Mouse (Mus musculus) heart, postnatal 0 days (tissue): ENCODE results near the gene 1700029I15Rik. TPM values are rescaled to one million over a fixed set of nuclear protein-coding genes. Genes with fewer than 3 reads are reported as not detected.
"Not testable (repeated sequence)": the region's sequence is repeated elsewhere in the genome, so short reads cannot be mapped to it uniquely, and the experiment has no call there.

ENCODE experiments used
- ATAC-seq: fragments of 200-750 bp; cut with Nextera tagmentation; 2 replicates; pipeline ENCODE4 v1.8.0; 2017; ENCODE audit warnings: low read depth, moderate number of reproducible peaks, moderate library complexity; ENCODE audit not compliant: insufficient read depth
- DNase-seq: peaks from one replicate; pipeline ENCODE4 v3.0.0-alpha.2; 2016; ENCODE audit warnings: low spot score
- H3K27ac ChIP-seq: fragments of 300-500 bp; sonication (generic); 2 replicates; pipeline ENCODE4 v1.5.1; 2014; ENCODE audit warnings: low read depth, mild to moderate bottlenecking
- H3K27me3 ChIP-seq: fragments of 300-500 bp; sonication (generic); 2 replicates; pipeline ENCODE4 v1.6.1; 2014; ENCODE audit warnings: low read length, mixed read lengths; ENCODE audit not compliant: control insufficient read depth, insufficient read depth
- H3K36me3 ChIP-seq: fragments of 300-500 bp; sonication (generic); replicated peaks from 2 replicates; pipeline ENCODE4 v1.6.1; 2014; ENCODE audit warnings: low read length, mixed read lengths; ENCODE audit not compliant: control insufficient read depth, insufficient read depth
- H3K4me1 ChIP-seq: fragments of 300-500 bp; sonication (generic); 2 replicates; pipeline ENCODE4 v1.6.1; 2014; ENCODE audit warnings: antibody characterized with exemption; ENCODE audit not compliant: control insufficient read depth, insufficient read depth
- H3K4me2 ChIP-seq: fragments of 300-500 bp; sonication (generic); 2 replicates; pipeline ENCODE4 v1.6.1; 2014; ENCODE audit warnings: low read depth, mild to moderate bottlenecking, low read length, moderate library complexity
- H3K4me3 ChIP-seq: fragments of 300-500 bp; sonication (generic); 2 replicates; pipeline ENCODE4 v1.5.1; 2014; ENCODE audit warnings: low read depth, low read length
- H3K9ac ChIP-seq: fragments of 300-500 bp; sonication (generic); replicated peaks from 2 replicates; pipeline ENCODE4 v1.6.1; 2014; ENCODE audit warnings: low read depth, low read length, mixed read lengths
- H3K9me3 ChIP-seq: fragments of 300-500 bp; sonication (generic); replicated peaks from 2 replicates; pipeline ENCODE4 v1.6.1; 2016; ENCODE audit warnings: low read length; ENCODE audit not compliant: control insufficient read depth
- CTCF ChIP-seq: IDR thresholded peaks from 2 replicates; pipeline ENCODE4 v1.5.1; 2016; ENCODE audit warnings: antibody characterized with exemption, control low read depth, low read depth
- EP300 ChIP-seq: IDR thresholded peaks from 2 replicates; pipeline ENCODE4 v1.6.1; 2016; ENCODE audit warnings: antibody characterized with exemption, low read depth
- WGBS: fragments of 180-500 bp; shearing (Covaris S2); extraction: QIAGEN DNeasy Blood & Tissue Kit; methylation state at CpG from one replicate; pipeline ENCODE4 v1.1.7; 2014; 5-methylcytosine and 5-hydroxymethylcytosine counted together
- polyA plus RNA-seq: library from polyadenylated mRNA; unstranded; fragments of >200 nt; fragmentation: Nextera tagmentation; extraction: Ambion mirVana; gene quantifications from 2 replicates; pipeline ENCODE4 v1.2.1, GENCODE M21; 2015
- total RNA-seq: library from RNA; depleted of rRNA; stranded (reverse); fragments of >200 nt; gene quantifications from 2 replicates; pipeline ENCODE4 v1.2.3, GENCODE M21; 2014; ENCODE audit warnings: low replicate concordance

1700029I15Rik gene
- total and polyA plus RNA-seq, 2 experiments from 2014 or later, result 0.87 to 2.8 TPM

GRCm38 (mm10) chr2:92397436-92397835, 15.1 kb downstream of the 1700029I15Rik start:
- Histone ChIP-seq H3K4me1 (peaks cover 2% of the 10 kb centered on the region; the same call in 1 of the 2 replicates), H3K27ac (no peak overlapping the region), H3K4me3 (no peak overlapping the region), H3K27me3 (peaks cover 33% of the 10 kb centered on the region), H3K4me2 (no peak overlapping the region), H3K9me3 (no peaks in the 10 kb centered on the region), H3K9ac (no peak overlapping the region), H3K36me3 (no peaks in the 10 kb centered on the region)
- DNase-seq (no peak), ATAC-seq (no peak)
- no peak for TF ChIP-seq CTCF
- no peak for TF ChIP-seq EP300
- 66% methylated on average over 1 of the region's 1 CpGs for WGBS

- whole genome bisulfite sequencing, result 74% methylated on average over 4 of the region's 4 CpGs
- H3K36me3 ChIP-seq, result peaks cover 10% of the 10 kb centered on the region
- not testable (repeated sequence) for ATAC-seq, H3K4me3 ChIP-seq, H3K9ac ChIP-seq, H3K4me2 ChIP-seq, DNase-seq, H3K4me1 ChIP-seq, H3K9me3 ChIP-seq, H3K27ac ChIP-seq
- H3K27me3 ChIP-seq, result peaks cover 13% of the 10 kb centered on the region
Measured at GRCm38 (mm10) chr2:92399877-92400276, 17.5 kb downstream of the 1700029I15Rik start.

- Histone ChIP-seq H3K36me3 (peaks cover 18% of the 10 kb centered on the region), H3K4me1 (no peaks in the 10 kb centered on the region), H3K27ac (no peak overlapping the region), H3K9ac (peak overlapping the region; percentile 38), H3K9me3 (no peaks in the 10 kb centered on the region), H3K4me3 (peak overlapping the region; percentile 54), H3K4me2 (peak overlapping the region; percentile 79), H3K27me3 (peaks cover 10% of the 10 kb centered on the region)
- WGBS, result 4% methylated on average over 22 of the region's 22 CpGs
- DNase-seq (no peak), ATAC-seq (0 out of 2 replicates have a peak, but pooled peaks have one; percentile 7)
- no peak for TF ChIP-seq CTCF
- no peak for TF ChIP-seq EP300
Measured at GRCm38 (mm10) chr2:92400682-92401081, 18.3 kb downstream of the 1700029I15Rik start.

GRCm38 (mm10) chr2:92401091-92401561, 18.8 kb downstream of the 1700029I15Rik start, which contains the start of gene Mapk8ip1:
Mapk8ip1 (minus strand) TSS chr2:92401263.
- WGBS, result 7% methylated on average over 29 of the region's 59 CpGs
- no peaks in the 10 kb centered on the region for H3K9me3 ChIP-seq
- H3K36me3 ChIP-seq, result peaks cover 23% of the 10 kb centered on the region
- peak within 1 kb of the TSS; percentile 38 for H3K9ac ChIP-seq
- H3K4me1 ChIP-seq, result no peaks in the 10 kb centered on the region
- H3K4me3 ChIP-seq, result peak within 1 kb of the TSS; percentile 54
- peak; percentile 72 for ATAC-seq
- no peak for DNase-seq
- TF ChIP-seq EP300 (no peak), CTCF (no peak)
- H3K27ac ChIP-seq, result no peak within 1 kb of the TSS
- H3K27me3 ChIP-seq, result peaks cover 9% of the 10 kb centered on the region
- H3K4me2 ChIP-seq, result peak within 1 kb of the TSS; percentile 79

- H3K4me3 ChIP-seq, result no peak overlapping the region
- H3K27ac ChIP-seq, result no peak overlapping the region
- no peak overlapping the region for H3K9ac ChIP-seq
- H3K9me3 ChIP-seq, result no peaks in the 10 kb centered on the region
- H3K4me2 ChIP-seq, result no peak overlapping the region
- no peak for TF ChIP-seq CTCF
- H3K4me1 ChIP-seq, result no peaks in the 10 kb centered on the region
- DNase-seq (no peak), ATAC-seq (no peak)
- peaks cover 9% of the 10 kb centered on the region for H3K27me3 ChIP-seq
- H3K36me3 ChIP-seq, result peaks cover 35% of the 10 kb centered on the region
- WGBS, result 74% methylated on average over 4 of the region's 4 CpGs
Measured at GRCm38 (mm10) chr2:92402591-92403326, 20.4 kb downstream of the 1700029I15Rik start.
